8 mouse cellular contexts compared by ENCODE assay signal in genomic region chr1:55874868-55875144, GRCm38 (mm10).
DNase-seq lines count a peak whose midpoint lies in the region; ATAC-seq and TF ChIP-seq lines count a peak whose summit lies in the region.
"Had no signal": no experiment of that assay in that cellular context is flagged by ENCODE, and none has a peak within 500 bp of the region (broad histone marks: within the 10 kb centered on the region; RNA-seq: fewer than 3 reads in every experiment).

No protein-coding gene starts in this region.

- no peak for DNase-seq in layer of hippocampus, adult 2 months (ENCODE audit: low spot score in 2 of 2)
- no peak for DNase-seq in layer of hippocampus, adult 11-12 months (ENCODE audit: low spot score)
- DNase-seq in Patski (ENCODE audit: low read depth, low spot score) = no peak
- no peak for DNase-seq in left cerebral cortex, postnatal 14 days (ENCODE audit: low spot score in 2 of 2)
- DNase-seq in urinary bladder, postnatal 25 days (ENCODE audit: low spot score) = no peak

- no peaks in the 10 kb centered on the region for H3K27me3 ChIP-seq in Patski
- H3K27me3 ChIP-seq: neural tube, embryonic 13.5 days had no signal

- CTCF ChIA-PET in Patski (lab: Charles Lee) = interaction anchor here (0.8 to 2.7 kb wide), 23 partner anchors 9 to 635 kb away, joined by 3 to 25 read pairs (median 5); partner anchors contain the start of gene Plcl1

- POLR2A ChIA-PET in Patski (lab: Charles Lee) = no interaction called here

- peak; percentile 60 for TF ChIP-seq CTCF in layer of hippocampus, adult 2 months (conservative IDR thresholded peaks at IDR 0.05)
- TF ChIP-seq CTCF in Patski (IDR thresholded peaks at IDR 0.05) = peak; percentile 49

- H3K27ac ChIP-seq in layer of hippocampus, adult 2 months = no peak overlapping the region
- H3K27ac ChIP-seq: neural tube, embryonic 13.5 days had no signal

- no peak overlapping the region for H3K4me3 ChIP-seq in layer of hippocampus, adult 2 months
- H3K4me3 ChIP-seq: neural tube, embryonic 13.5 days had no signal

- in situ Hi-C loops in Patski (cut with MboI; ENCODE audit: low pct_unique_long_range_greater_than_20kb) = loop anchor here (5.0 to 25.0 kb wide), 3 partner anchors 288 to 633 kb away; no protein-coding TSS in a partner anchor

- ATAC-seq in CD4-positive, CD25-positive, alpha-beta regulatory T cell, adult 4 months = peak; percentile 57
- peak; percentile 29 for ATAC-seq in Patski
- peak; percentile 55 for ATAC-seq in megakaryocyte, adult 5-6 weeks (ENCODE audit: poor library complexity, severe bottlenecking)

- intact Hi-C loops in left cerebral cortex, postnatal 14 days (cut with DNase I) = loop anchor here (2.0 to 10.0 kb wide), 3 partner anchors 470 to 640 kb away; partner anchors contain the start of genes Mars2 and Plcl1
